Mouse (Mus musculus) neutrophil, adult 65 days (primary cell): ENCODE results near the gene Slc22a19. TPM values are rescaled to one million over a fixed set of nuclear protein-coding genes. Genes with fewer than 3 reads are reported as not detected.

Experiments
- total RNA-seq: library from RNA; stranded (reverse); gene quantifications from 2 replicates; pipeline ENCODE4 v1.2.4, GENCODE M21; 2023

The Slc22a19 gene
- total RNA-seq = not detected in 2 replicates

DNA sequence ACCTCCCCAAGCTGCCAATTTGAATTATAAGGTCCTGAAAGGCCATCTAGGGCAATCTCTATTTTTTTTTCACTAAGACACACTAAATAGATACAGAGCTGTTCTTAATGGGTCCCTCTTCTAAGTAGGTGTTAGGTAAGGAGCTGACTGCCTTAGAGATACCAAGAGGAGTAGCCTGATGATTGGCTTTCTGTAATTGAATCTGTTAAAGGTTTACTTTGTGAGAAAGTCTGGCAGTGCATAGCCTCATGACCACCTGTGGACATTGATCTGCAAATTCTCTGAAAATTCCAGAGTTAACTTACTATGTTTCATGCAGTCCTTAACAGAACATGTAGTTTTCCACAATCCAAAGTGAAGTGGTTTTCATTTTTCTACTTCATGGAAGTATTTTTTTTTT is at the start of gene Slc22a19:
Gene Slc22a19, minus strand, starts transcription at position 163 of the 400 bp plus-strand sequence.

Other genes starting within 250 kb of the Slc22a19 start
- 144 and 156 TPM in 2 replicates for gene Rtn3, start 228.0 kb downstream of the Slc22a19 start, total RNA-seq
- 20.9 and 23.7 TPM in 2 replicates for gene Atl3, start 217.3 kb downstream of the Slc22a19 start, total RNA-seq
- 2.1 and 2.6 TPM in 2 replicates for gene Pla2g16, start 153.9 kb downstream of the Slc22a19 start, total RNA-seq
- not detected in 2 replicates for gene Lgals12, start 104.1 kb downstream of the Slc22a19 start, total RNA-seq
- not detected in 2 replicates for gene Hrasls5, start 98.8 kb downstream of the Slc22a19 start, total RNA-seq
- gene Slc22a26, start 91.4 kb upstream of the Slc22a19 start, total RNA-seq = not detected in 2 replicates